ENCODE assay signal across 9 mouse cellular contexts in genomic region chr11:5802457-5803217, GRCm38 (mm10). TPM values are rescaled to one million over a fixed set of nuclear protein-coding genes. Genes with fewer than 3 reads are reported as not detected.
DNase-seq lines count a peak whose midpoint lies in the region; ATAC-seq and TF ChIP-seq lines count a peak whose summit lies in the region.
"Had no signal": no experiment of that assay in that cellular context is flagged by ENCODE, and none has a peak within 500 bp of the region (broad histone marks: within the 10 kb centered on the region; RNA-seq: fewer than 3 reads in every experiment).

No protein-coding gene starts in this region.

- 55% methylated on average over 8 of the region's 8 CpGs for WGBS in kidney, adult 2 months
- WGBS in kidney, embryonic 16.5 days, result 64% methylated on average over 8 of the region's 8 CpGs

- H3K4me1 ChIP-seq in kidney, adult 2 months (ENCODE audit: control insufficient read depth, insufficient read depth, low read length), result 0 out of 2 replicates have a peak, but pooled peaks cover 4% of the 10 kb centered on the region
- H3K4me1 ChIP-seq in ES-E14 (ENCODE audit: control insufficient read depth in 2 of 2, insufficient read depth in 2 of 2, low read length in 2 of 2, poor library complexity in 1 of 2), result peaks cover 0 to 28% of the 10 kb centered on the region in 2 experiments; a peak in 2 of 4 replicates
- H3K4me1 ChIP-seq in kidney, embryonic 16.5 days (ENCODE audit: insufficient read depth, low read length), result peaks cover 19% of the 10 kb centered on the region

- H3K27ac ChIP-seq in kidney, adult 2 months (ENCODE audit: insufficient read depth, low read depth, low read length), result peak overlapping the region; percentile 54
- no peak overlapping the region for H3K27ac ChIP-seq in ES-E14 (ENCODE audit: insufficient read depth, low read depth, low read length, poor library complexity, severe bottlenecking)
- H3K27ac ChIP-seq in kidney, embryonic 16.5 days (ENCODE audit: low read length), result peak overlapping the region; percentile 25; the same call in 1 of the 2 replicates

- in situ Hi-C loops in ES-E14 (cut with MboI; ENCODE audit: low sequenced_read_pairs in 2 of 2, unreplicated experiment in 2 of 2), result no loop called here

- peak overlapping the region; percentile 29; the same call in 1 of the 2 replicates for H3K9ac ChIP-seq in ES-E14 (ENCODE audit: insufficient read depth, low read depth, low read length, poor library complexity, severe bottlenecking)
- no peak overlapping the region for H3K9ac ChIP-seq in kidney, embryonic 16.5 days (replicated peaks; ENCODE audit: low read length)

- no peak for TF ChIP-seq POLR2A in kidney, adult 2 months (IDR thresholded peaks at IDR 0.05; ENCODE audit: low read depth, low read length)

- H3K36me3 ChIP-seq in kidney, adult 2 months (ENCODE audit: control insufficient read depth, insufficient read depth, low read length), result no peaks in the 10 kb centered on the region
- peaks cover 27% of the 10 kb centered on the region for H3K36me3 ChIP-seq in ES-E14 (ENCODE audit: control insufficient read depth, insufficient read depth, low read length, poor library complexity, severe bottlenecking)
- H3K36me3 ChIP-seq in kidney, embryonic 16.5 days (ENCODE audit: insufficient read depth, low read length), result peaks cover 29% of the 10 kb centered on the region

- no peaks in the 10 kb centered on the region for H3K9me3 ChIP-seq in ES-E14 (ENCODE audit: control insufficient read depth, insufficient read depth, low read depth, low read length)
- no peaks in the 10 kb centered on the region for H3K9me3 ChIP-seq in kidney, embryonic 16.5 days (ENCODE audit: low read length)

- no peaks in the 10 kb centered on the region for H3K27me3 ChIP-seq in kidney, adult 2 months (replicated peaks; ENCODE audit: control insufficient read depth, insufficient read depth, low read length)
- no peaks in the 10 kb centered on the region for H3K27me3 ChIP-seq in kidney, embryonic 16.5 days (ENCODE audit: insufficient read depth, low read length)

- peak; percentile 4 for DNase-seq in cerebellum, adult 9-11 months
- no peak for DNase-seq in cerebellum, postnatal 10 days
- DNase-seq in kidney, adult 2 months, result peak; percentile 21
- no peak for DNase-seq in kidney, adult 18-20 months
- DNase-seq in ES-E14 (ENCODE audit: low read depth, low spot score), result no peak
- no peak for DNase-seq in urinary bladder, postnatal 36 days (ENCODE audit: low spot score in 2 of 2)
- no peak for DNase-seq in embryo, embryonic 11 days
- DNase-seq: cerebellum, postnatal 25 days had no signal

- H3K4me2 ChIP-seq in kidney, embryonic 16.5 days (replicated peaks; ENCODE audit: low read depth, low read length), result no peak overlapping the region

- TF ChIP-seq CTCF in kidney, adult 2 months (conservative IDR thresholded peaks at IDR 0.05; ENCODE audit: insufficient read depth, insufficient read length, low read depth, low read length), result no peak

- peak overlapping the region; percentile 38; the same call in 1 of the 2 replicates for H3K4me3 ChIP-seq in kidney, adult 2 months (ENCODE audit: insufficient read depth, low read depth, low read length)
- 0 out of 4 replicates have a peak overlapping the region, but pooled peaks of 1 of the 2 experiments have one; percentile 23 for H3K4me3 ChIP-seq in ES-E14 (ENCODE audit: insufficient read depth in 1 of 2, low read depth in 1 of 2, low read length in 2 of 2, poor library complexity in 1 of 2, severe bottlenecking in 1 of 2)
- H3K4me3 ChIP-seq in kidney, embryonic 16.5 days (ENCODE audit: low read length), result no peak overlapping the region

- ATAC-seq in kidney, embryonic 16.5 days (ENCODE audit: low FRiP score, low TSS enrichment), result no peak

TF ChIP-seq in ES-E14, 5 proteins besides CTCF, POLR2A, EP300 and RAD21:
- TF ChIP-seq ZC3H11A (IDR thresholded peaks at IDR 0.05; ENCODE audit: borderline replicate concordance, low read depth, low read length) (no peak), HCFC1 (IDR thresholded peaks at IDR 0.05; ENCODE audit: borderline replicate concordance, insufficient read depth, low read length) (no peak), ZNF384 (IDR thresholded peaks at IDR 0.05; ENCODE audit: low read depth, low read length) (no peak), MAFK (IDR thresholded peaks at IDR 0.05; ENCODE audit: insufficient read depth, low read depth, low read length) (no peak), CHD2 (IDR thresholded peaks at IDR 0.05; ENCODE audit: low read depth, low read length) (no peak)

RNA-seq across cellular contexts. Expression of gene Pgam2, which starts 0.9 kb away (rescaled TPM):
- polyA plus RNA-seq in kidney, adult 2 months (2012; rRNA removed), result 113 and 157 TPM in 2 replicates
- 4.1 and 4.2 TPM in 2 replicates for total RNA-seq in ES-E14 (2012; rRNA removed)
- polyA plus RNA-seq in kidney, embryonic 16.5 days (2015; fragmentation: Nextera tagmentation; extraction: Ambion mirVana), result 33.0 and 42.8 TPM in 2 replicates

RNA-seq across cellular contexts. Expression of gene Dbnl, which starts 14.3 kb away (rescaled TPM):
- 49.6 and 52.5 TPM in 2 replicates for polyA plus RNA-seq in kidney, adult 2 months (2012; rRNA removed)
- 31.7 and 48.7 TPM in 2 replicates for total RNA-seq in ES-E14 (2012; rRNA removed)
- 123 and 132 TPM in 2 replicates for polyA plus RNA-seq in kidney, embryonic 16.5 days (2015; fragmentation: Nextera tagmentation; extraction: Ambion mirVana)

RNA-seq across cellular contexts. Expression of gene Polm, which starts 35.2 kb away (rescaled TPM):
- 14.7 and 19.5 TPM in 2 replicates for polyA plus RNA-seq in kidney, adult 2 months (2012; rRNA removed)
- 6.7 and 12.2 TPM in 2 replicates for total RNA-seq in ES-E14 (2012; rRNA removed)
- polyA plus RNA-seq in kidney, embryonic 16.5 days (2015; fragmentation: Nextera tagmentation; extraction: Ambion mirVana), result 9.8 and 11.4 TPM in 2 replicates

RNA-seq across cellular contexts. Expression of gene Urgcp, which starts 40.5 kb away (rescaled TPM):
- polyA plus RNA-seq in kidney, adult 2 months (2012; rRNA removed), result 31.5 and 32.2 TPM in 2 replicates
- 10.3 and 10.4 TPM in 2 replicates for total RNA-seq in ES-E14 (2012; rRNA removed)
- polyA plus RNA-seq in kidney, embryonic 16.5 days (2015; fragmentation: Nextera tagmentation; extraction: Ambion mirVana), result 25.9 and 27.8 TPM in 2 replicates

RNA-seq across cellular contexts. Expression of gene Aebp1, which starts 59.1 kb away (rescaled TPM):
- polyA plus RNA-seq in kidney, adult 2 months (2012; rRNA removed), result 91.4 and 96.7 TPM in 2 replicates
- total RNA-seq in ES-E14 (2012; rRNA removed), result 8.5 and 14.5 TPM in 2 replicates
- 59.6 and 61.1 TPM in 2 replicates for polyA plus RNA-seq in kidney, embryonic 16.5 days (2015; fragmentation: Nextera tagmentation; extraction: Ambion mirVana)

Comparison
In these comparisons a context has a peak if more than half of its experiments do, and no peak if none do; other contexts are left out.
1. DNase-seq: peak in cerebellum, adult 9-11 months (single experiment) and kidney, adult 2 months (single experiment); none in cerebellum, postnatal 10 days (0 of 2), kidney, adult 18-20 months (single experiment), ES-E14 (single experiment), urinary bladder, postnatal 36 days (0 of 2) and embryo, embryonic 11 days (single experiment).